11 mouse cellular contexts compared by ENCODE assay signal in the genomic region with DNA sequence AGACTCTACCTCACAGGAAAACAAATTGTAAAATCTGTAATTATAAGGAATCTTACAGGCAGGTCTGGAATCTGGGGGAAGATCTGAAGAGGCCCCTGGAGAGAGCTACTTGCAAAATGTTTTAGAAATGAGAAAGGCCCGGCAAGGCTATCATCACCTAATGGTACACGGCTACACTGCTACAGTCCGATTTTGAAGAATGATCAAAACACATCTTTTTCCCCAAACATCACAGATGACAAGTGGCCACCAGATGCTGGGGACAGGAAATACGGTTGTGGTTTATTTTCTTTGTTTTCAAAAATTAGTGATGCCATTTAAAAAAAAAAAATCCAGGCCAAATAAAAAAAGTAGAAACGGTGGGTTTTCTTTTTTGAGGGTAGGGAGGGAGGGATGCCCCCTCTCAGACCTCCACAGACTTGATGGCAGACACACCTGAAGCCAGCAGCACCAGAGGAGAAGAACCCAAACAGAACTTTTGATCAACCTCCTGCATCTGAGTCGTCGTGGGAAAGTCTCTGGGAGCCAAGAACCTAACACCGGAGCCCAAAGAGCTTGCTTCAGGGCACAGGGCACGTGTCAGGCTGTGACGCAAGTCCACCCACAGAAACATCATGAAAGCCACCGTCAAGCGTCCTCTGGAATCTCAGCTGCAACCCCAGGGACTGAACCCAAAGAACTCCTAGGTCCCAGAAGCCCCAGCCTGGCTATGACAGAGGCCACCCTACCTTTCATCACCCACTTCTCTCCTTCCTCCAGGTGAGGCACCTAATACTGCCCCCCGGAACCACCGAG. TPM values are rescaled to one million over a fixed set of nuclear protein-coding genes. Genes with fewer than 3 reads are reported as not detected.
DNase-seq lines count a peak whose midpoint lies in the region; ATAC-seq lines count a peak whose summit lies in the region.
"Had no signal": no experiment of that assay in that cellular context is flagged by ENCODE, and none has a peak within 500 bp of the region (broad histone marks: within the 10 kb centered on the region; RNA-seq: fewer than 3 reads in every experiment).

No protein-coding gene starts in this region.

- H3K4me2 ChIP-seq in midbrain, embryonic 12.5 days (replicated peaks), result no peak overlapping the region

- no peaks in the 10 kb centered on the region for H3K27me3 ChIP-seq in midbrain, embryonic 12.5 days

- H3K27ac ChIP-seq in midbrain, embryonic 12.5 days (replicated peaks), result peak overlapping the region; percentile 71; the same call in 1 of the 2 replicates
- H3K27ac ChIP-seq: heart, embryonic 10.5 days had no signal

- no peak overlapping the region for H3K9ac ChIP-seq in midbrain, embryonic 12.5 days (replicated peaks)

- 86% methylated on average over 14 of the region's 14 CpGs for WGBS in midbrain, embryonic 12.5 days

- intact Hi-C loops in left cerebral cortex, postnatal 25 days (cut with DNase I), result no loop called here

- peak; percentile 52 for ATAC-seq in granulocyte monocyte progenitor cell, adult 5-6 weeks (replicated peaks; ENCODE audit: poor library complexity, severe bottlenecking)
- no peak for ATAC-seq in midbrain, embryonic 12.5 days (ENCODE audit: low FRiP score, low read depth)
- no peak for ATAC-seq in erythroblast, adult 5-6 weeks (replicated peaks; ENCODE audit: low FRiP score, poor library complexity, severe bottlenecking)

- H3K36me3 ChIP-seq in midbrain, embryonic 12.5 days, result no peaks in the 10 kb centered on the region
- H3K36me3 ChIP-seq: heart, embryonic 10.5 days had no signal

- DNase-seq in 416B (ENCODE audit: low read depth), result peak; percentile 47
- DNase-seq in T-cell, adult 2 months (ENCODE audit: low spot score), result peak; percentile 78
- no peak for DNase-seq in urinary bladder, postnatal 10 days (ENCODE audit: low spot score)
- no peak for DNase-seq in left cerebral cortex, postnatal 25 days (ENCODE audit: low spot score in 2 of 2)
- no peak for DNase-seq in cerebellum, adult 8-10 months
- DNase-seq: kidney, postnatal 36 days; lung, adult 18-20 months had no signal

- H3K9me3 ChIP-seq in midbrain, embryonic 12.5 days, result no peaks in the 10 kb centered on the region
- H3K9me3 ChIP-seq: heart, embryonic 10.5 days had no signal

- no peak overlapping the region for H3K4me3 ChIP-seq in midbrain, embryonic 12.5 days
- H3K4me3 ChIP-seq: heart, embryonic 10.5 days had no signal

- peaks cover 80% of the 10 kb centered on the region for H3K4me1 ChIP-seq in midbrain, embryonic 12.5 days

RNA-seq across cellular contexts. Expression of a gene that starts 41.3 kb away (rescaled TPM):
- 29.4 and 39.0 TPM in 2 replicates for total RNA-seq in granulocyte monocyte progenitor cell, adult 5-6 weeks (2014; fragmentation: Nextera tagmentation)
- 13.4 and 15.6 TPM in 2 replicates for total RNA-seq in granulocyte monocyte progenitor cell, adult 5-6 weeks (2017)
- 26.2 and 27.4 TPM in 2 replicates for polyA plus RNA-seq in midbrain, embryonic 12.5 days (2016; fragmentation: Nextera tagmentation; extraction: Ambion mirVana)
- total RNA-seq in erythroblast, adult 5-6 weeks (2015; ENCODE audit: low replicate concordance), result 15.9 and 26.5 TPM in 2 replicates
- 19.8 and 35.4 TPM in 2 replicates for total RNA-seq in erythroblast, adult 5-6 weeks (2017; ENCODE audit: low replicate concordance)
- total RNA-seq in left cerebral cortex, postnatal 25 days (2021), result 100 to 1,000 TPM; 115 to 120 TPM

Comparison
In these comparisons a context has a peak if more than half of its experiments do, and no peak if none do; other contexts are left out.
1. DNase-seq: peak in 416B (single experiment) and T-cell, adult 2 months (single experiment); none in urinary bladder, postnatal 10 days (single experiment), left cerebral cortex, postnatal 25 days (0 of 2) and cerebellum, adult 8-10 months (single experiment).